Comparison of ENCODE assay signal across 13 mouse cellular contexts in genomic region chr5:102977138-102977537, GRCm38 (mm10).
DNase-seq lines count a peak whose midpoint lies in the region; ATAC-seq and TF ChIP-seq lines count a peak whose summit lies in the region.
"Had no signal": no experiment of that assay in that cellular context is flagged by ENCODE, and none has a peak within 500 bp of the region (broad histone marks: within the 10 kb centered on the region; RNA-seq: fewer than 3 reads in every experiment).

No protein-coding gene starts in this region.

- peak overlapping the region; percentile 69 for H3K27ac ChIP-seq in forebrain, embryonic 10.5 days
- H3K27ac ChIP-seq in hindbrain, postnatal 0 days = no peak overlapping the region

- no peaks in the 10 kb centered on the region for H3K27me3 ChIP-seq in forebrain, embryonic 10.5 days (ENCODE audit: poor library complexity, severe bottlenecking)
- H3K27me3 ChIP-seq in hindbrain, postnatal 0 days (ENCODE audit: insufficient read depth, low read length) = no peaks in the 10 kb centered on the region

- 65% methylated on average over 6 of the region's 6 CpGs for WGBS in forebrain, embryonic 10.5 days
- 46% methylated on average over 6 of the region's 6 CpGs for WGBS in hindbrain, postnatal 0 days

- H3K36me3 ChIP-seq in forebrain, embryonic 10.5 days (replicated peaks) = no peaks in the 10 kb centered on the region
- no peaks in the 10 kb centered on the region for H3K36me3 ChIP-seq in hindbrain, postnatal 0 days (ENCODE audit: insufficient read depth, low read length)

- H3K9me3 ChIP-seq in forebrain, embryonic 10.5 days = no peaks in the 10 kb centered on the region
- H3K9me3 ChIP-seq in hindbrain, postnatal 0 days (ENCODE audit: low read length) = no peaks in the 10 kb centered on the region

- ATAC-seq in hindbrain, postnatal 0 days = 0 out of 2 replicates have a peak, but pooled peaks have one; percentile 32

- DNase-seq in ovary, postnatal 36 days (ENCODE audit: low spot score) = peak; percentile 16
- no peak for DNase-seq in ovary, postnatal 10 days (ENCODE audit: low spot score)
- no peak for DNase-seq in forebrain, embryonic 10.5 days (ENCODE audit: extremely low spot score, low spot score)
- no peak for DNase-seq in hindbrain, postnatal 0 days (ENCODE audit: low spot score)
- DNase-seq in thymus, postnatal 4 days = peak; percentile 43
- DNase-seq in right cerebral cortex, postnatal 14 days = no peak
- DNase-seq in layer of hippocampus, postnatal 25 days (ENCODE audit: extremely low spot score in 1 of 2, low spot score in 1 of 2) = no peak
- DNase-seq: cerebellum, postnatal 36 days; kidney, adult 11 months; layer of hippocampus, adult 9-11 months; liver; right cerebral cortex, postnatal 25 days had no signal

- no peak overlapping the region for H3K4me3 ChIP-seq in forebrain, embryonic 10.5 days
- no peak overlapping the region for H3K4me3 ChIP-seq in hindbrain, postnatal 0 days (ENCODE audit: low read length)

- TF ChIP-seq CTCF in hindbrain, postnatal 0 days (IDR thresholded peaks at IDR 0.05; ENCODE audit: low read depth) = no peak

- no peak overlapping the region for H3K4me2 ChIP-seq in hindbrain, postnatal 0 days (ENCODE audit: low read depth, low read length)
- H3K4me2 ChIP-seq: heart, embryonic 11.5 days had no signal

- H3K4me1 ChIP-seq in forebrain, embryonic 10.5 days = peaks cover 11% of the 10 kb centered on the region
- no peaks in the 10 kb centered on the region for H3K4me1 ChIP-seq in hindbrain, postnatal 0 days (ENCODE audit: insufficient read depth, low read length)

- no peak overlapping the region for H3K9ac ChIP-seq in hindbrain, postnatal 0 days (replicated peaks; ENCODE audit: low read length)

Comparison
In these comparisons a context has a peak if more than half of its experiments do, and no peak if none do; other contexts are left out.
1. DNase-seq: peak in ovary, postnatal 36 days (single experiment) and thymus, postnatal 4 days (single experiment); none in ovary, postnatal 10 days (single experiment), forebrain, embryonic 10.5 days (single experiment), hindbrain, postnatal 0 days (single experiment), right cerebral cortex, postnatal 14 days (single experiment) and layer of hippocampus, postnatal 25 days (0 of 2).